Mouse (Mus musculus): ENCODE results near the gene Lce1h. TPM values are rescaled to one million over a fixed set of nuclear protein-coding genes. Genes with fewer than 3 reads are reported as not detected.

The Lce1h gene
- not detected in 2 replicates for polyA plus RNA-seq (2015; fragmentation: Nextera tagmentation; extraction: Ambion mirVana)

DNA sequence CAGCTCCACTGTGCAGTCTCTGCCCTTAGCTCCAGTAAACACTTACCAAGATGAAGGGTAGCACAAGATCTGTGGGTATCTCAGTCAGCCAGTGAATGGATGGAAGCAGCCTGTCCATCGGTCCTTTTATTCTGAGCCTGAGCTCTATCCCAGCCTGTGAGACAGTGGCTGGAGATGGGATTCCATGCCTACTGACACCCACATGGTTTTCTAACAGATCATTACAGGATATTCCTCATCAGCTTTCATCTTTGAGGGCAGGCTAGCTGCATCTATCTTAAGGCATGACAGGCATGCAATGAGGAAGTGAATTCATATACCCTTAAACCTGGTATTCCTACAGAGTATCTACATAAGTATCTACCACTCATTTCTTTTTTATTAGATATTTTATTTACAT lies at the start of gene Lce1h:
Lce1h (minus strand) TSS at position 101 of the 400 bp plus-strand sequence.
- Histone ChIP-seq H3K36me3 (no peaks in the 10 kb centered on the region), H3K27ac (no peak within 1 kb of the TSS), H3K4me2 (no peak within 1 kb of the TSS), H3K4me3 (no peak within 1 kb of the TSS), H3K9ac (no peak within 1 kb of the TSS), H3K27me3 (no peaks in the 10 kb centered on the region), H3K4me1 (no peaks in the 10 kb centered on the region), H3K9me3 (no peaks in the 10 kb centered on the region)
- ATAC-seq (ENCODE audit: insufficient number of reproducible peaks, insufficient read depth, low FRiP score, low TSS enrichment, low read depth), result no peak
- 90% methylated on average over 1 of the region's 1 CpGs for WGBS

DNA sequence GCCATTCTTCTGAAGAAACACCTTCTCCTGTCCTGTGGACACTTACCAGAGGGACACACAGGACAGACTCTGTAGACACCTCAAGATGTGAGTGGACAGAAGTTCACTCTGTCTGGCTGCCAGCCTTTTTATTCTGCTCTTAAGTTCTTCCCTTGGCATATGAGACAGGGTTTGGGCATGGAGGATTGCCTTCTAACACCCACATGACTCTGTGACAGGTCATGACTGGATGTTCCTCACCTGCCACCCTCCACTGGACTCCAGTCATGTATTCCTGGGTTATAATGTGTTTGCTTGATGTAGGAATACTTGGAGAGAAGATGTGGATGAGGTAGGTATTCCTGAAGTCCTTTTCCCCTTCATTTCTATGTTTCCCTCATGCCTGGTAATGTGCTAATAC lies 42.9 kb upstream of the Lce1h start, which contains the start of gene Lce1k:
Lce1k (minus strand) TSS at position 101 of the 400 bp plus-strand sequence.
- no peak for ATAC-seq (ENCODE audit: insufficient number of reproducible peaks, insufficient read depth, low FRiP score, low TSS enrichment, low read depth)
- Histone ChIP-seq H3K9ac (no peak within 1 kb of the TSS), H3K27ac (no peak within 1 kb of the TSS), H3K4me2 (no peak within 1 kb of the TSS), H3K4me3 (no peak within 1 kb of the TSS), H3K36me3 (no peaks in the 10 kb centered on the region), H3K4me1 (no peaks in the 10 kb centered on the region), H3K9me3 (no peaks in the 10 kb centered on the region), H3K27me3 (no peaks in the 10 kb centered on the region)

GRCm38 (mm10) chr3:92790414-92790813 lies 25.5 kb upstream of the Lce1h start, which contains the start of gene Lce1j:
TSS of gene Lce1j (minus strand) at chr3:92790514.
- H3K4me1 ChIP-seq, result no peaks in the 10 kb centered on the region
- H3K9ac ChIP-seq, result no peak within 1 kb of the TSS
- no peak within 1 kb of the TSS for H3K27ac ChIP-seq
- 83% methylated on average over 1 of the region's 1 CpGs for WGBS
- H3K27me3 ChIP-seq, result no peaks in the 10 kb centered on the region
- H3K36me3 ChIP-seq, result no peaks in the 10 kb centered on the region
- ATAC-seq (ENCODE audit: insufficient number of reproducible peaks, insufficient read depth, low FRiP score, low TSS enrichment, low read depth), result no peak
- H3K4me3 ChIP-seq, result no peak within 1 kb of the TSS
- no peak within 1 kb of the TSS for H3K4me2 ChIP-seq
- no peaks in the 10 kb centered on the region for H3K9me3 ChIP-seq

DNA sequence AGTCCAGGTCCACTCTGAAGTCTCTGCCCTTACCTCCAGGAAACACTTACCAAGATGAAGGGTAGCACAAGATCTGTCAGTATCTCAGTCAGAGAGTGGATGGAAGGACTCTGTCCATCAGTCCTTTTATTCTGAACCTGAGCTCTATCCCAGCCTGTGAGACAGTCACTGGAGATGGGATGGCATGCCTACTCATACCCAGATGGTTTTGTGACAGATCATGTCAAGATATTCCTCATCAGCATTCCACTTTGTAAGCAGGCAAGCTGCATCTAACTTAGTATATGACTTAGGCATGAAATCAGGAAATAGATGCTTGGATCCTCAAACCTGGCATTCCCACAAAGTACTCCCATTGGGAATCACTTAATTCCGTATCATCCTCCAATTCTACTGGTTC lies 13.9 kb upstream of the Lce1h start, which contains the start of gene Lce1i:
Lce1i (minus strand) TSS at position 101 of the 400 bp plus-strand sequence.
- Histone ChIP-seq H3K36me3 (no peaks in the 10 kb centered on the region), H3K9ac (no peak within 1 kb of the TSS), H3K4me2 (no peak within 1 kb of the TSS), H3K4me1 (no peaks in the 10 kb centered on the region), H3K27ac (no peak within 1 kb of the TSS), H3K27me3 (no peaks in the 10 kb centered on the region), H3K9me3 (no peaks in the 10 kb centered on the region), H3K4me3 (no peak within 1 kb of the TSS)
- 81% methylated on average over 1 of the region's 1 CpGs for WGBS
- ATAC-seq (ENCODE audit: insufficient number of reproducible peaks, insufficient read depth, low FRiP score, low TSS enrichment, low read depth), result no peak

- H3K36me3 ChIP-seq, result no peaks in the 10 kb centered on the region
- no peak overlapping the region for H3K4me3 ChIP-seq
- no peaks in the 10 kb centered on the region for H3K27me3 ChIP-seq
- no peak overlapping the region for H3K4me2 ChIP-seq
- no peak overlapping the region for H3K27ac ChIP-seq
- no peaks in the 10 kb centered on the region for H3K9me3 ChIP-seq
- no peak for ATAC-seq (ENCODE audit: insufficient number of reproducible peaks, insufficient read depth, low FRiP score, low TSS enrichment, low read depth)
- WGBS, result 24% methylated on average over 3 of the region's 3 CpGs
- no peaks in the 10 kb centered on the region for H3K4me1 ChIP-seq
- no peak overlapping the region for H3K9ac ChIP-seq
Observed at GRCm38 (mm10) chr3:92771573-92771972, 6.7 kb upstream of the Lce1h start.

DNA sequence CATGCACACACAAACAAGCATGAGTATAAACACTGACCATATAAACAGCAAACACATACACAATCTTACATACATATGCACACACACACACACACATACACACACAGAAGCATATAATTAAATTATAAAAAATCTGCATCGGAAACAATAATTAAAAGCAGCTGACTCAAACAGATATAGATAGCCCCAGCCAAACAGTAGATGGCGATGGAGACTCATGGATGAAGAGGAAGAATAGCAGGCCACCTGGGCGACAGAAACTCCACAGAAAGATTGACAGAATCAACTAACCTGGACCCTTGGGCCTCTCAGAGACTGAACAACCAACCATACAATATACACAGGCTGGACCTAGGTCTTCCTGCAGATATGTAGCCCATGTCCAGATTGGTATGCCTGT lies 11.7 kb downstream of the Lce1h start:
- Histone ChIP-seq H3K4me3 (no peak overlapping the region), H3K36me3 (no peaks in the 10 kb centered on the region), H3K4me1 (no peaks in the 10 kb centered on the region), H3K4me2 (no peak overlapping the region), H3K27ac (no peak overlapping the region), H3K27me3 (no peaks in the 10 kb centered on the region), H3K9ac (no peak overlapping the region), H3K9me3 (no peaks in the 10 kb centered on the region)
- 20% methylated on average over 3 of the region's 3 CpGs for WGBS
- ATAC-seq (ENCODE audit: insufficient number of reproducible peaks, insufficient read depth, low FRiP score, low TSS enrichment, low read depth), result no peak

DNA sequence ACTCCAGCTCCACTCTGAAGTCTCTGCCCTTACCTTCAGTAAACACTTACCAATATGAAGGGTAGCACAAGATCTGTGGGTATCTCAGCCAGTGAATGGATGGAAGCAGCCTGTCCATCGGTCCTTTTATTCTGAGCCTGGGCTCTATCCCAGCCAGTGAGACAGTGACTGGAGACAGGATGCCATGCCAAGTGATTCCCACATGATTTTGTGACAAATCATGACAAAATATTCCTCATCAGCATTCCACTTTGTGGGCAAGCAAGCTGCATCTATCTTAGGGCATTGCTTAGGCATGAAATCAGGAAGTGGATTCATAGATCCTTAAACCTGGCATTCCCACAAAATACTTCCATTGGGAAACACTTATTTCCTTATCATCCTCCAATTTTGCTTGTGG lies 12.6 kb downstream of the Lce1h start, which contains the start of gene Lce1g:
Lce1g (minus strand) TSS at position 101 of the 400 bp plus-strand sequence.
- Histone ChIP-seq H3K4me3 (no peak within 1 kb of the TSS), H3K9ac (no peak within 1 kb of the TSS), H3K27me3 (no peaks in the 10 kb centered on the region), H3K27ac (no peak within 1 kb of the TSS), H3K4me2 (no peak within 1 kb of the TSS), H3K36me3 (no peaks in the 10 kb centered on the region), H3K9me3 (no peaks in the 10 kb centered on the region), H3K4me1 (no peaks in the 10 kb centered on the region)
- ATAC-seq (ENCODE audit: insufficient number of reproducible peaks, insufficient read depth, low FRiP score, low TSS enrichment, low read depth), result no peak
- WGBS, result 83% methylated on average over 1 of the region's 1 CpGs

GRCm38 (mm10) chr3:92738996-92739395 lies 25.9 kb downstream of the Lce1h start, which contains the start of gene Gm38119:
TSS of gene Gm38119 (minus strand) at chr3:92739096.
- Histone ChIP-seq H3K27me3 (no peaks in the 10 kb centered on the region), H3K4me2 (no peak within 1 kb of the TSS), H3K4me3 (no peak within 1 kb of the TSS), H3K4me1 (no peaks in the 10 kb centered on the region), H3K9ac (no peak within 1 kb of the TSS), H3K36me3 (no peaks in the 10 kb centered on the region), H3K27ac (no peak within 1 kb of the TSS), H3K9me3 (no peaks in the 10 kb centered on the region)
- 72% methylated on average over 1 of the region's 1 CpGs for WGBS
- ATAC-seq (ENCODE audit: insufficient number of reproducible peaks, insufficient read depth, low FRiP score, low TSS enrichment, low read depth), result no peak

- Histone ChIP-seq H3K4me3 (no peak overlapping the region), H3K27me3 (no peaks in the 10 kb centered on the region), H3K27ac (no peak overlapping the region), H3K9me3 (no peaks in the 10 kb centered on the region), H3K4me1 (no peaks in the 10 kb centered on the region), H3K36me3 (no peaks in the 10 kb centered on the region), H3K9ac (no peak overlapping the region), H3K4me2 (no peak overlapping the region)
- WGBS, result 85% methylated on average over 5 of the region's 5 CpGs
- no peak for ATAC-seq (ENCODE audit: insufficient number of reproducible peaks, insufficient read depth, low FRiP score, low TSS enrichment, low read depth)
Observed at GRCm38 (mm10) chr3:92722631-92723030, 42.2 kb downstream of the Lce1h start.

GRCm38 (mm10) chr3:92720250-92720649 lies 44.6 kb downstream of the Lce1h start, which contains the start of gene Lce1f:
TSS of gene Lce1f (minus strand) at chr3:92720350.
- Histone ChIP-seq H3K4me1 (no peaks in the 10 kb centered on the region), H3K27ac (no peak within 1 kb of the TSS), H3K4me3 (no peak within 1 kb of the TSS), H3K9me3 (no peaks in the 10 kb centered on the region), H3K27me3 (no peaks in the 10 kb centered on the region), H3K9ac (no peak within 1 kb of the TSS), H3K4me2 (no peak within 1 kb of the TSS), H3K36me3 (no peaks in the 10 kb centered on the region)
- ATAC-seq (ENCODE audit: insufficient number of reproducible peaks, insufficient read depth, low FRiP score, low TSS enrichment, low read depth), result no peak
- WGBS, result 72% methylated on average over 3 of the region's 3 CpGs

- H3K9ac ChIP-seq, result no peak overlapping the region
- no peaks in the 10 kb centered on the region for H3K27me3 ChIP-seq
- no peak overlapping the region for H3K4me3 ChIP-seq
- H3K4me2 ChIP-seq, result no peak overlapping the region
- no peak for ATAC-seq (ENCODE audit: insufficient number of reproducible peaks, insufficient read depth, low FRiP score, low TSS enrichment, low read depth)
- no peaks in the 10 kb centered on the region for H3K9me3 ChIP-seq
- no peak overlapping the region for H3K27ac ChIP-seq
- H3K4me1 ChIP-seq, result no peaks in the 10 kb centered on the region
- H3K36me3 ChIP-seq, result no peaks in the 10 kb centered on the region
Observed at GRCm38 (mm10) chr3:92715122-92715521, 49.7 kb downstream of the Lce1h start.

All from embryonic facial prominence, embryonic 13.5 days (tissue).